Mouse (Mus musculus) kidney, adult 11 months (tissue): Measurements from ENCODE around the gene Gm14409.
"Not testable (repeated sequence)": the region's sequence is repeated elsewhere in the genome, so short reads cannot be mapped to it uniquely, and the experiment has no call there.

Experiments
- DNase-seq: peaks from one replicate; pipeline ENCODE4 v3.0.0; 2022

Gm14409 gene

GRCm38 (mm10) chr2:177266936-177267335 is at the start of gene Gm14409:
Gm14409 (minus strand) TSS chr2:177267036.
- DNase-seq = not testable (repeated sequence)

GRCm38 (mm10) chr2:177309627-177310026 is 42.8 kb upstream of the Gm14409 start:
- not testable (repeated sequence) for DNase-seq

DNA sequence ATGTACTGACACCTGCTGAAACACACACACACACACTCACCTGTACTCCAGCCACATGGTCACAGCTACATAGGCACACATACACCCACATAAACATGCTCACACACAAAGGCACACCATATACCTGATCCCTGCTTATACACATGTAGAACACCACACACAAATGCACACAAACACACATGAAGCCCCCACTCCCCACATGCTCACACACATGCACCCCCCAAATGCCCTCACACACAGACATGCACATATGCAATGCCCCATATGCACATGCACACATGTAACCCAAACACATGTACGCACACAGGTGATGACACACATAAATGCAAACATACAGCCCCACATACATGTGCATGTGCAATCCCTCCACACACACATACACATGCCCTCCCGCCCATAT is 38.1 kb upstream of the Gm14409 start:
- not testable (repeated sequence) for DNase-seq

DNA sequence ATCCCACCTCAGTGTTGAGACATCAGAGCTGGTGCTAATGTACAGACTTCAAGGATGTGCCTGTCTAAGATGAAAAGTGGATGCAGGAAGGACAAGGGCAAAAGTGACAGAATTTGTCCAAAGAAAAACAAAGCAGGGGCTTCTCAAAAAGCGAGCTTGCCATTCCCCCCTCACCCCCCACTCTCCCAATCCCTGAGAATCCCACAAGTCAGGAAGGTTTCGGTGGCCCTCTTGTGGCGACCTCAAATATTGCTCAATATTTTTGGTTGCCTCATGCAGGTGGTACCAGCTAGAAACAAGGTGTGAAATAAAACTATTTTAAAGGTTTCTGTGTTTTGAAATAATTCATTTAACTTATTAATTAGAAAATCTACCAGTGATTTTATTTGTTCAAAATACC is 16.9 kb upstream of the Gm14409 start:
- DNase-seq = not testable (repeated sequence)

- DNase-seq = not testable (repeated sequence)
Observed at GRCm38 (mm10) chr2:177277754-177278153, 10.9 kb upstream of the Gm14409 start.

DNA sequence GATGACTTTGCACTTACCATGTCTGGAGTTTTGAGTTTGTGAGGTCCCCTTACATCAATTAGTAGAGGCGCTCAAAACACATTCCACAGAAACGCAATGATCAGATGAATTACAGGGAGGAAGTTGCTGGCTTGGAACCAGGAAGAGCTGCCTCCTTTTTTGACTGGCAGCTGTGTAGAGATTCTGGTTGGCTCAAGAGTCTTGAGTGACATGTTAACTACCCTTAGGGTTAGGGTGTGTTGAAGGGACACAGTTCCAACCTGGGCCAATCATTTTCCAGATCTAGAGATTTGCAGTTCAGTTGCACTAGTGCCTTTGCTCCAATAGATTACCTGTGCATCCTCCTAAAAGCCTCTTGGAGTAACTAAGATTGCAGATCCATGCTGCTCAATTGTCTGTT is 5.4 kb upstream of the Gm14409 start:
- DNase-seq = not testable (repeated sequence)

GRCm38 (mm10) chr2:177247449-177247848 is 19.4 kb downstream of the Gm14409 start:
- DNase-seq = not testable (repeated sequence)

GRCm38 (mm10) chr2:177230461-177230860 is 36.4 kb downstream of the Gm14409 start:
- DNase-seq = not testable (repeated sequence)
